ENCODE assay signal across 15 mouse cellular contexts in the genomic region with DNA sequence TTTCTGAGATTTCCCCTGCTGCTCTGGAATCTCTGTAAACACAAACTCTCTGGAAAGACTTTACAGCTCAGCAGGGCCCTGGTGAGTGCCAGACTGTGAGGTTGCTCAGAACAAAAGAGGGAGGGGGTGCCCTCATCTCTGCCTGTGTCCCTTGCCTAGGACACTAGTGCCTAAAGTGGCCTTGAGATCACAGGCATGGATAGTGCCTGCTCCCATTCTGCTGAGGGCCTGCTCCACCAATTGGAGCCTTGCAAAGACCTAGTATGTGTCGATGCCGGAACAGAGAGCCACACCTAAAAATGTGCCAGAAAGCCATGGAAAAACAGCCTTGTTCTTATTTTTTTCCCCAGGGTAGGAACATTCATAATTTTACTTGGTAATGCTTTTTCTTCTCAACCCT.
"Had no signal": no experiment of that assay in that cellular context is flagged by ENCODE, and none has a peak within 500 bp of the region (broad histone marks: within the 10 kb centered on the region; RNA-seq: fewer than 3 reads in every experiment).

No protein-coding gene starts in this region.

- H3K27me3 ChIP-seq: limb, embryonic 13.5 days; liver, embryonic 12.5 days; liver, embryonic 15.5 days; lung, embryonic 15.5 days; midbrain, embryonic 12.5 days had no signal

- H3K9ac ChIP-seq: limb, embryonic 13.5 days; liver, embryonic 12.5 days; liver, embryonic 15.5 days; lung, embryonic 15.5 days; midbrain, embryonic 12.5 days had no signal

- H3K4me1 ChIP-seq: liver, embryonic 12.5 days; liver, embryonic 15.5 days; lung, embryonic 15.5 days; midbrain, embryonic 12.5 days had no signal

- H3K4me2 ChIP-seq: limb, embryonic 13.5 days; liver, embryonic 12.5 days; liver, embryonic 15.5 days; lung, embryonic 15.5 days; midbrain, embryonic 12.5 days had no signal

- H3K27ac ChIP-seq: kidney, postnatal 0 days; layer of hippocampus, adult 2 months; limb, embryonic 10.5 days; limb, embryonic 13.5 days; liver, embryonic 12.5 days; liver, embryonic 15.5 days; lung, embryonic 15.5 days; macrophage; midbrain, embryonic 12.5 days had no signal

- H3K9me3 ChIP-seq: limb, embryonic 10.5 days; limb, embryonic 13.5 days; liver, embryonic 12.5 days; liver, embryonic 15.5 days; lung, embryonic 15.5 days; midbrain, embryonic 12.5 days had no signal

- H3K4me3 ChIP-seq: layer of hippocampus, adult 2 months; limb, embryonic 10.5 days; limb, embryonic 13.5 days; liver, embryonic 12.5 days; liver, embryonic 15.5 days; lung, embryonic 15.5 days; midbrain, embryonic 12.5 days had no signal

- H3K36me3 ChIP-seq: limb, embryonic 10.5 days; limb, embryonic 13.5 days; liver, embryonic 12.5 days; liver, embryonic 15.5 days; lung, embryonic 15.5 days; midbrain, embryonic 12.5 days had no signal

- ATAC-seq: liver, embryonic 12.5 days had no signal

- DNase-seq: kidney, postnatal 25 days; layer of hippocampus, adult 9-11 months; liver; lung, adult 18-20 months; thymus, adult 18-20 months; thymus, postnatal 36 days had no signal
